Mouse (Mus musculus): ENCODE data around the gene Capsl.

The Capsl gene

DNA sequence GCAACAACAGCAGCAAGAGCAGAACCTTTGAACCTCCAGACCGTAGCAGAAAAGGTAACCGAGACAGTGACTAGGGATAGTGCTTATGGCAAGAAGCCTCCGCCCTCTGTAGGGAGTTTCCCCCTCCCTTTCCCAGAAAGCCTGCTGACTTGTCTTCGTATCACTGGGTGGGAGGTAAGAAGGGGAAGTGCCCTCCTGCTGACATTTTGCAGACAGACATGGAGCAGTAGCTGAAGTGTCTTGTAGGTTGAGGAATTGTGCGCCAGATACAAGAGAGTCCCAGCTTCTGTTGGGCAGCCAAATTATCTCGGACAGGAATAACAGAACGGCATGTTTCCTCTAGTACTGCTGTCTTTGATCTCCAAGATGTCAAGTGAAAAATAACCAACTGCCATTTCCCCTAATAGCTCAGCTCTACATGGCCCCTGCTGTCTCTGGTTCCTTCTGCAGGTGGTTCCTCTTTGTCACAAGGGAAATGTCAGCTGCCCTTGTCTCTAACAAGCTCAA lies 27.7 kb downstream of the Capsl start:
- TF ChIP-seq NANOG (IDR thresholded peaks at IDR 0.05; ENCODE audit: borderline replicate concordance, low read length) (no peak), POU5F1 (IDR thresholded peaks at IDR 0.05; ENCODE audit: borderline replicate concordance, low read length) (no peak), CTCF (conservative IDR thresholded peaks at IDR 0.05; ENCODE audit: low read length) (no peak)
- Histone ChIP-seq H3K4me1 (replicated peaks; ENCODE audit: low read depth, low read length) (peaks cover 25% of the 10 kb centered on the region), H3K4me3 (replicated peaks; ENCODE audit: low read length) (no peak overlapping the region), H3K36me3 (ENCODE audit: insufficient read depth, low read length) (no peaks in the 10 kb centered on the region; the same call in 1 of the 2 replicates), H3K27me3 (ENCODE audit: insufficient read depth, low read length) (no peaks in the 10 kb centered on the region), H3K9me3 (ENCODE audit: low read length) (no peaks in the 10 kb centered on the region)

DNA sequence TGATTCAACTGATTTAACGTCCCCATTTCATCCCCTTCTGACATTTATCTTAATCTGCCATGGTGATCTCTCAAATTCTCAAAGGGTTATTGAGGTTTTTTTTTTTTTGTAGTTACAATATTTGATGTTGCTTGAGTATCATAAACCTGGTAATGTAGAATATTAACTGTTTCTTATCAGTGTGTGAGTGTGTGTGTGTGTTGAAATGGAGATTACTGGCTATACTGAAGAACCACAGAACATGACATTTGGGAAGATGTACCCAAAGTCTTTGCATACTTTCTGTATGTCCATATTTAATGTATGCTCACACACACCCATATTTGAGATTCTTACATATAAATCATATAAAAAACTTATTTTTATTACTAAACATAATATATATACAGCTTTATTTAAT lies 28.2 kb downstream of the Capsl start:
- no peak for TF ChIP-seq NANOG (IDR thresholded peaks at IDR 0.05; ENCODE audit: borderline replicate concordance, low read length)
- Histone ChIP-seq H3K4me3 (replicated peaks; ENCODE audit: low read length) (no peak overlapping the region), H3K4me1 (replicated peaks; ENCODE audit: low read depth, low read length) (peaks cover 20% of the 10 kb centered on the region)

DNA sequence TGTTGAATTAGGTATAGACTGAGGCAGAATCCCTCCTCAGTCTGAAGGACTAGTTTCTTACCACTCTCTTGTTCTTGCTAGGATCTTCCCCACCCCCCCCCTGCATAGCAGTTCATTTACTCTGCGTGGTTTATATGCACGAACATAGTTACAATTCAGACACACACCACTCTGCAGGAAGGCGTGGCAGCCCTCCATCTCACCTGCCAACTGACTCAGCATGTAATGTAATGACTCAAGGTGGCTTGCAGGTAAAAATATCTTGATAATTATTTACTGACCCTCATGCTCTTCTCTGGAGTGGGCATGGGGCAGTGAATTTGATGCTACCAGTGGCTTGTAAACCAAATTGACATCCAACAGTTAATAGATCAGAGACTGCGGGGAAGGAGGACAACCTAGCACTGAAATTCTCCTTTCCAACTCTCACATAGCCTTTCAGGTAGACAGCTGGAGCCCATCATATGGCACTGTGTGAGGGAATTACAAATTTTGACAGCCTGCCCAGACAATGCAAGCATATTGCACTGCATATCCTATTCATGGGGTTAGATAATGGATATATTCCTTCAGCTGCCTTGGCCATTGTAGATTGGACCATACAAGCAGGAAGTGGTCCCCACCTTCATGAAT lies 35.3 kb downstream of the Capsl start:
- Histone ChIP-seq H3K27me3 (ENCODE audit: insufficient read depth, low read length) (no peaks in the 10 kb centered on the region), H3K9me3 (ENCODE audit: low read length) (no peaks in the 10 kb centered on the region), H3K4me3 (replicated peaks; ENCODE audit: low read length) (no peak overlapping the region), H3K36me3 (ENCODE audit: insufficient read depth, low read length) (no peaks in the 10 kb centered on the region; the same call in 1 of the 2 replicates), H3K4me1 (replicated peaks; ENCODE audit: low read depth, low read length) (0 out of 2 replicates have a peak, but pooled peaks cover 3% of the 10 kb centered on the region)
- TF ChIP-seq POU5F1 (IDR thresholded peaks at IDR 0.05; ENCODE audit: borderline replicate concordance, low read length) (no peak), NANOG (IDR thresholded peaks at IDR 0.05; ENCODE audit: borderline replicate concordance, low read length) (no peak)

More for the DNA sequence above, 28.2 kb downstream of the Capsl start:
- Histone ChIP-seq H3K36me3 (ENCODE audit: insufficient read depth, low read length) (no peaks in the 10 kb centered on the region; the same call in 1 of the 2 replicates), H3K9me3 (ENCODE audit: low read length) (no peaks in the 10 kb centered on the region), H3K27me3 (ENCODE audit: insufficient read depth, low read length) (no peaks in the 10 kb centered on the region)

DNA sequence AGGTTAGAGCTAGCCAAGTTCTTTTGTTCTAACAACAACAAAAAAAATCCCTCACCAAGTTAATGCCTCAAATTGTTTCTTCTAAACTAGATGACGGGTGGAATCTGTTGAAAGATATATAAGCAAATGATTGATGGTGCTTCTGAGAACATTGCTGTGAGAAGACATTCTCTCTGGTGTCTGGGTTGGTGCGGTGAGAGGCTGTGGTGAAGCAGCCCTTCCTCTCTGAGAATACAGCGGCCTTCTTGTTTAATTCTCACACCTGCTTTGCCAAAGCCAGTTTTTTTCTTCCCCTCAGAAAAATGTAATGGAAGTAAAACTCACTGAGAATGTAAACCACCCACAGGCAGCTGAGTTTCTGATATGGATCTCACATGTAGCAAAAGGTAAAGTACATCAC lies 36.3 kb downstream of the Capsl start:
- Histone ChIP-seq H3K9me3 (ENCODE audit: low read length) (no peaks in the 10 kb centered on the region), H3K36me3 (ENCODE audit: insufficient read depth, low read length) (no peaks in the 10 kb centered on the region), H3K4me1 (replicated peaks; ENCODE audit: low read depth, low read length) (0 out of 2 replicates have a peak, but pooled peaks cover 3% of the 10 kb centered on the region), H3K4me3 (replicated peaks; ENCODE audit: low read length) (no peak overlapping the region), H3K27me3 (ENCODE audit: insufficient read depth, low read length) (no peaks in the 10 kb centered on the region)
- no peak for TF ChIP-seq NANOG (IDR thresholded peaks at IDR 0.05; ENCODE audit: borderline replicate concordance, low read length)
- no peak for TF ChIP-seq POU5F1 (IDR thresholded peaks at IDR 0.05; ENCODE audit: borderline replicate concordance, low read length)
- no peak for TF ChIP-seq CTCF (conservative IDR thresholded peaks at IDR 0.05; ENCODE audit: low read length)

DNA sequence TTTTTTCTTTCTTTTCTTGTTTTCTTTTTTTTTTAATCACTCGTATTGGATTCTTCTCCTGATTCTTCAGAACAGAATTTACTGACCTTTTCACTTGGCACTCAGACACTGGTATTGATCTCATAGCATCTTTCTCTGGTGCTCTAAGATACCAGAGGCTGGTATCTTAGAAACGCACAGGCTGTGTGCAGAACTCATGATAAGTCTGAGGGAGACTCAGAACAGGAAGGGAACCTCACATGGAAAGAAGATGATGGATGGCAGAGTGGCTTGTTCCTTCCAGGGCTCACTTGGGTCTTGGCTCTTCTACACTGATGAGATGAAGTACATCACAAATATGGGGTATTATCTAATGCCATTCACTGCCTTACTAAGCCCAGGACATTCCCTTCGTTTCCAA lies 36.8 kb downstream of the Capsl start:
- Histone ChIP-seq H3K36me3 (ENCODE audit: insufficient read depth, low read length) (no peaks in the 10 kb centered on the region), H3K9me3 (ENCODE audit: low read length) (no peaks in the 10 kb centered on the region), H3K27me3 (ENCODE audit: insufficient read depth, low read length) (no peaks in the 10 kb centered on the region), H3K4me1 (replicated peaks; ENCODE audit: low read depth, low read length) (0 out of 2 replicates have a peak, but pooled peaks cover 2% of the 10 kb centered on the region), H3K4me3 (replicated peaks; ENCODE audit: low read length) (no peak overlapping the region)
- TF ChIP-seq NANOG (IDR thresholded peaks at IDR 0.05; ENCODE audit: borderline replicate concordance, low read length), result no peak
- no peak for TF ChIP-seq CTCF (conservative IDR thresholded peaks at IDR 0.05; ENCODE audit: low read length)
- no peak for TF ChIP-seq POU5F1 (IDR thresholded peaks at IDR 0.05; ENCODE audit: borderline replicate concordance, low read length)

DNA sequence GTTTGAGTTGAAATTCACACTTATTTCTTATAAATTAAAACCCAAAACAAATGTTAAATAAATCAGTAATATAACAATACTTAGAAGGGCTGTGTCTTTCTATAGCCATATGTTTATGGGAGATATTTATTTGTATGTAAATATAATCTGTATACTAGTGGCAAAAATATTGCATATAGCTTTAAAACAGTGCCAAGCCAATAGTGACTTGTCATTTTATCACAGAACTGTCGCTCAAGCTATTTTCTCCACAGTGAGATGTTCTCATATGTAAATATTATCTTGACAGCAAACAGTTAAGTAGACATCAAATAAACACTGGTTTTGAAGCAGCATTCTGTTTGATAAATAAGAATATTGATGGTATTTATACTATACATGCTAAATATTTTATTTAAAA lies 37.4 kb downstream of the Capsl start:
- Histone ChIP-seq H3K9me3 (ENCODE audit: low read length) (no peaks in the 10 kb centered on the region), H3K36me3 (ENCODE audit: insufficient read depth, low read length) (no peaks in the 10 kb centered on the region), H3K27me3 (ENCODE audit: insufficient read depth, low read length) (no peaks in the 10 kb centered on the region), H3K4me1 (replicated peaks; ENCODE audit: low read depth, low read length) (no peaks in the 10 kb centered on the region), H3K4me3 (replicated peaks; ENCODE audit: low read length) (no peak overlapping the region)
- TF ChIP-seq CTCF (conservative IDR thresholded peaks at IDR 0.05; ENCODE audit: low read length), result no peak
- no peak for TF ChIP-seq POU5F1 (IDR thresholded peaks at IDR 0.05; ENCODE audit: borderline replicate concordance, low read length)
- TF ChIP-seq NANOG (IDR thresholded peaks at IDR 0.05; ENCODE audit: borderline replicate concordance, low read length), result no peak

DNA sequence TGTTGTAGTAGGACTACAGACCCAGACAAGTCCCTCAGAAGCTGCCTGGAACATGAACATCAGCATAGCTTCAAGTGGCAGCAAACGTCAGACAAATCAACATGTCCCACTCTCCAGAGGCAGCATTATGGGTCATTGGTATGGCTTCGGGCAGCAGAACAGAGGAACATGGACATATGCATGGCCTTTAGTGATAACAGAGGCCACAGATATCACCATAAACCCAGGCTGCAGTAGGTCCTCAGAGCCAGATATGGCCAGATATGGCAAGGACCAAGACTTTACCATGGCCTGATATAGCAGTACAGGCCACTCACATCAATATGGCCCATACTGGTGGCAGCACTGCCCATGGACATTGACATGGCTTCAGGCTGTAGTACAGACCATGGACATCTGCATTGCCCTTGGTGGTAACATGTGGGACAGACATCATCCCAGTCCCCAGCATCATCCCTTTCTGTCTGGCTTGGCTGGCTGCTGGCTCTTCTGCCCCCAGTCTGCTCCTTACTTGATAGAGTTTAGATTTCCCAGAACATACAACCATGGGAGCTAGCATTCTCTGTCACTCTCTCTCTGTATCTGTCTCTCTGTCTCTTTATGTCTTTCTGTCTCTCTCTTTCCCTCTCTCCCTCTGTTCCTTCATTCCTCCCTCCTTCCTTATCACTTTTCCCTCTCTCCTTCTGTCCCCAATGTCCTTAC lies 53.7 kb downstream of the Capsl start:
- Histone ChIP-seq H3K27me3 (ENCODE audit: insufficient read depth, low read length) (no peaks in the 10 kb centered on the region), H3K9me3 (ENCODE audit: low read length) (peaks cover 5% of the 10 kb centered on the region; the same call in 1 of the 2 replicates), H3K36me3 (ENCODE audit: insufficient read depth, low read length) (no peaks in the 10 kb centered on the region), H3K4me1 (replicated peaks; ENCODE audit: low read depth, low read length) (no peaks in the 10 kb centered on the region), H3K4me3 (replicated peaks; ENCODE audit: low read length) (no peak overlapping the region)
- no peak for TF ChIP-seq CTCF (conservative IDR thresholded peaks at IDR 0.05; ENCODE audit: low read length)
- no peak for TF ChIP-seq POU5F1 (IDR thresholded peaks at IDR 0.05; ENCODE audit: borderline replicate concordance, low read length)
- no peak for TF ChIP-seq NANOG (IDR thresholded peaks at IDR 0.05; ENCODE audit: borderline replicate concordance, low read length)

DNA sequence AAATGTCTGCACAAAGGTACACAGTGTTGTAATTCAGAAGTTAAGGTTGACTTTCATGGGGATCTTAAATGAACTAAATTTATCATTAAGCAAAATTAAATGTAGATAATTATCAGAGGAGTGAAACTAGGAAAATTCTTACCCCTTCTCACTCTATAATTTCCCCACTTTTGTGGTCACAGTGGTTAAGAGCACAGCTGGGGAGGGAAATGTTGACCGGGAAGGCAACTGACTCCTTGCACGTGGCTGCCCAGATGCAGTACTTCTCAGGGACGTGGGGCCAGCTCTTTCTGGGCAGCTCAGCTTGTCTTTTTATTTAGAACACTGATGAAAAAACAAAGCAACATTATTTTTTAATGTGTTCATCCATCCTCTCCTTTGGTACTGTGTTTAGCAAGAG lies 56.2 kb downstream of the Capsl start:
- peaks cover 14% of the 10 kb centered on the region; the same call in 1 of the 2 replicates for H3K9me3 ChIP-seq (ENCODE audit: low read length)

More for the DNA sequence above, 56.2 kb downstream of the Capsl start:
- no peak overlapping the region for H3K4me3 ChIP-seq (replicated peaks; ENCODE audit: low read length)
- H3K27me3 ChIP-seq (ENCODE audit: insufficient read depth, low read length), result no peaks in the 10 kb centered on the region
- no peaks in the 10 kb centered on the region for H3K4me1 ChIP-seq (replicated peaks; ENCODE audit: low read depth, low read length)
- no peak for TF ChIP-seq NANOG (IDR thresholded peaks at IDR 0.05; ENCODE audit: borderline replicate concordance, low read length)
- no peak for TF ChIP-seq POU5F1 (IDR thresholded peaks at IDR 0.05; ENCODE audit: borderline replicate concordance, low read length)
- TF ChIP-seq CTCF (conservative IDR thresholded peaks at IDR 0.05; ENCODE audit: low read length), result no peak
- no peaks in the 10 kb centered on the region for H3K36me3 ChIP-seq (ENCODE audit: insufficient read depth, low read length)

Measured in E14TG2a.4 (cell line).